Comparison of ENCODE assay signal across 8 mouse cellular contexts in genomic region chr4:59188802-59189545, GRCm38 (mm10). TPM values are rescaled to one million over a fixed set of nuclear protein-coding genes. Genes with fewer than 3 reads are reported as not detected.
A peak's percentile ranks its signal among the peaks of the same experiment; 100 is the strongest.
DNase-seq lines count a peak whose midpoint lies in the region; ATAC-seq and TF ChIP-seq lines count a peak whose summit lies in the region.

Gene Ugcg, plus strand, starts transcription at chr4:59189257.

- intact Hi-C loops in gastrocnemius, adult 2 months (cut with DNase I), result loop anchor here (1.0 to 10.0 kb wide), 4 partner anchors 25 to 360 kb away; partner anchors contain the start of gene Ptbp3

- H3K36me3 ChIP-seq in hindbrain, embryonic 16.5 days (ENCODE audit: control insufficient read depth, insufficient read depth, low read length), result no peaks in the 10 kb centered on the region

- peak; percentile 94 for ATAC-seq in hindbrain, embryonic 16.5 days
- peak; percentile 79 for ATAC-seq in megakaryocyte, adult 5-6 weeks (ENCODE audit: poor library complexity, severe bottlenecking)

- H3K27ac ChIP-seq in gastrocnemius, adult 2 months, result peak within 1 kb of the TSS; percentile 90
- peak within 1 kb of the TSS; percentile 99 for H3K27ac ChIP-seq in hindbrain, embryonic 16.5 days (ENCODE audit: low read depth, low read length)

- H3K9ac ChIP-seq in hindbrain, embryonic 16.5 days (ENCODE audit: low read depth, low read length), result peak within 1 kb of the TSS; percentile 89

- DNase-seq in ZHBTc4 (ENCODE audit: low read depth, low spot score), result peak; percentile 86
- peak; percentile 37 to 77 for DNase-seq in cerebellum, postnatal 4 days (ENCODE audit: low spot score in 2 of 2)
- DNase-seq in gastrocnemius, adult 2 months, result peak; percentile 91
- DNase-seq in left cerebral cortex, adult 8-10 months (ENCODE audit: low spot score in 2 of 2), result peak; percentile 23 to 62
- DNase-seq in right cerebral cortex, adult 2 months (ENCODE audit: low spot score in 2 of 2), result peak; percentile 63 to 68
- peak; percentile 73 for DNase-seq in urinary bladder, postnatal 25 days (ENCODE audit: low spot score)

- TF ChIP-seq CTCF in gastrocnemius, adult 2 months (IDR thresholded peaks at IDR 0.05), result no peak

- peak within 1 kb of the TSS; percentile 77 for H3K4me2 ChIP-seq in hindbrain, embryonic 16.5 days (ENCODE audit: low read length)

- no peaks in the 10 kb centered on the region for H3K27me3 ChIP-seq in hindbrain, embryonic 16.5 days (replicated peaks; ENCODE audit: control insufficient read depth, insufficient read depth, low read length)

- WGBS in hindbrain, embryonic 16.5 days, result under 1% methylated on average over 39 of the region's 99 CpGs

- peak within 1 kb of the TSS; percentile 93 for H3K4me3 ChIP-seq in gastrocnemius, adult 2 months
- peak within 1 kb of the TSS; percentile 68 for H3K4me3 ChIP-seq in hindbrain, embryonic 16.5 days (ENCODE audit: low read length)

- H3K9me3 ChIP-seq in hindbrain, embryonic 16.5 days (ENCODE audit: control insufficient read depth, low read length), result no peaks in the 10 kb centered on the region

- H3K4me1 ChIP-seq in hindbrain, embryonic 16.5 days (ENCODE audit: control insufficient read depth, insufficient read depth, low read depth, low read length), result peaks cover 13% of the 10 kb centered on the region

RNA-seq across cellular contexts. Expression of gene Ugcg, which starts in this region (rescaled TPM):
- 1 to 10 TPM; 7.6 to 9.1 TPM for total RNA-seq in gastrocnemius, adult 2 months (2021)
- 14.3 and 15.8 TPM in 2 replicates for polyA plus RNA-seq in hindbrain, embryonic 16.5 days (2015; fragmentation: Nextera tagmentation; extraction: Ambion mirVana)
- total RNA-seq in left cerebral cortex, adult 8-10 months (2022), result 10 to 100 TPM; 72.2 to 86.1 (median 79.3) TPM
- total RNA-seq in megakaryocyte, adult 5-6 weeks (2015), result 47.6 and 53.4 TPM in 2 replicates
- total RNA-seq in megakaryocyte, adult 5-6 weeks (2017), result 28.9 and 32.8 TPM in 2 replicates

Comparison
In these comparisons a context has a peak if more than half of its experiments do, and no peak if none do; other contexts are left out.
1. Peak in every context shown above with its lines: DNase-seq, ATAC-seq, H3K4me3 ChIP-seq and H3K27ac ChIP-seq.